Mouse (Mus musculus) testis, adult 2 months (tissue): ENCODE data around the gene Olfr96. TPM values are rescaled to one million over a fixed set of nuclear protein-coding genes. Genes with fewer than 3 reads are reported as not detected.

Experiments
- H3K27ac ChIP-seq: fragments of 200-500 bp; 2 replicates; pipeline ENCODE4 v1.5.1; 2012; ENCODE audit warnings: low read depth, low read length; ENCODE audit not compliant: control insufficient read depth, insufficient read depth
- H3K27me3 ChIP-seq: fragments of 200-500 bp; 2 replicates; pipeline ENCODE4 v1.6.1; 2012; ENCODE audit warnings: mild to moderate bottlenecking, low read length, moderate library complexity; ENCODE audit not compliant: control insufficient read depth, insufficient read depth
- H3K36me3 ChIP-seq: fragments of 200-500 bp; 2 replicates; pipeline ENCODE4 v1.6.1; 2012; ENCODE audit warnings: mild to moderate bottlenecking, low read length; ENCODE audit not compliant: control insufficient read depth, insufficient read depth
- H3K4me1 ChIP-seq: fragments of 200-500 bp; 2 replicates; pipeline ENCODE4 v1.6.1; 2012; ENCODE audit warnings: low read length; ENCODE audit not compliant: control insufficient read depth, insufficient read depth
- H3K4me3 ChIP-seq: fragments of 200-500 bp; 2 replicates; pipeline ENCODE4 v1.5.1; 2012; ENCODE audit warnings: low read depth, mild to moderate bottlenecking, low read length, moderate library complexity, mixed read lengths; ENCODE audit not compliant: control insufficient read depth
- CTCF ChIP-seq: fragments of 200-500 bp; IDR thresholded peaks from 2 replicates; pipeline ENCODE4 v1.5.1; 2012; ENCODE audit warnings: low read depth, mild to moderate bottlenecking, inconsistent platforms, low read length, moderate library complexity; ENCODE audit not compliant: control insufficient read depth, insufficient read depth, insufficient replicate concordance
- POLR2A ChIP-seq: fragments of 200-500 bp; IDR thresholded peaks from 2 replicates; pipeline ENCODE4 v1.6.1; 2012; ENCODE audit warnings: low read depth, mild to moderate bottlenecking, inconsistent platforms, low read length, moderate library complexity; ENCODE audit not compliant: control insufficient read depth
- polyA plus RNA-seq: library from polyadenylated mRNA; depleted of rRNA; stranded (reverse); fragments of >200 nt; gene quantifications from 2 replicates; pipeline ENCODE4 v1.2.3, GENCODE M21; 2012; rRNA removed

Olfr96 gene
- polyA plus RNA-seq, 1 experiment, result not detected

- no peak overlapping the region for H3K27ac ChIP-seq
- TF ChIP-seq CTCF (no peak), POLR2A (no peak)
- H3K36me3 ChIP-seq, result no peaks in the 10 kb centered on the region
- peaks cover 3% of the 10 kb centered on the region; the same call in 1 of the 2 replicates for H3K4me1 ChIP-seq
- no peak overlapping the region for H3K4me3 ChIP-seq
- no peaks in the 10 kb centered on the region for H3K27me3 ChIP-seq
Observed at GRCm38 (mm10) chr17:37246715-37247114, 26.8 kb downstream of the Olfr96 start.

GRCm38 (mm10) chr17:37249460-37249859, 29.5 kb downstream of the Olfr96 start:
- peaks cover 3% of the 10 kb centered on the region; the same call in 1 of the 2 replicates for H3K4me1 ChIP-seq
- no peak overlapping the region for H3K4me3 ChIP-seq
- H3K27ac ChIP-seq, result no peak overlapping the region
- TF ChIP-seq CTCF, result no peak
- no peak for TF ChIP-seq POLR2A
- H3K27me3 ChIP-seq, result no peaks in the 10 kb centered on the region
- H3K36me3 ChIP-seq, result no peaks in the 10 kb centered on the region

GRCm38 (mm10) chr17:37250544-37250943, 30.6 kb downstream of the Olfr96 start:
- no peaks in the 10 kb centered on the region for H3K36me3 ChIP-seq
- no peaks in the 10 kb centered on the region for H3K27me3 ChIP-seq
- H3K4me3 ChIP-seq, result no peak overlapping the region
- no peak for TF ChIP-seq POLR2A
- TF ChIP-seq CTCF, result no peak
- H3K4me1 ChIP-seq, result peaks cover 3% of the 10 kb centered on the region; the same call in 1 of the 2 replicates
- no peak overlapping the region for H3K27ac ChIP-seq

- Histone ChIP-seq H3K27me3 (no peaks in the 10 kb centered on the region), H3K4me1 (no peaks in the 10 kb centered on the region), H3K27ac (no peak within 1 kb of the TSS), H3K36me3 (no peaks in the 10 kb centered on the region), H3K4me3 (no peak within 1 kb of the TSS)
- TF ChIP-seq CTCF (no peak), POLR2A (no peak)
Observed at GRCm38 (mm10) chr17:37263626-37264025, 43.7 kb downstream of the Olfr96 start, which contains the start of gene Olfr98. Gene Olfr98 (minus strand): TSS chr17:37263749.

GRCm38 (mm10) chr17:37270058-37270701, 50.2 kb downstream of the Olfr96 start, which contains the start of gene H2-M3:
Gene H2-M3 (plus strand): TSS chr17:37270220.
- H3K27ac ChIP-seq, result no peak within 1 kb of the TSS; the same call in 1 of the 2 replicates
- TF ChIP-seq CTCF (no peak), POLR2A (no peak)

GRCm38 (mm10) chr17:37270702-37271092, 50.8 kb downstream of the Olfr96 start:
- no peak for TF ChIP-seq CTCF
- no peak for TF ChIP-seq POLR2A
- Histone ChIP-seq H3K4me1 (peaks cover 3% of the 10 kb centered on the region), H3K27me3 (no peaks in the 10 kb centered on the region), H3K4me3 (peak overlapping the region; percentile 95), H3K36me3 (no peaks in the 10 kb centered on the region), H3K27ac (no peak overlapping the region)

More at GRCm38 (mm10) chr17:37270058-37270701, 50.2 kb downstream of the Olfr96 start, which contains the start of gene H2-M3:
- Histone ChIP-seq H3K4me3 (peak within 1 kb of the TSS; percentile 95), H3K4me1 (peaks cover 3% of the 10 kb centered on the region), H3K27me3 (no peaks in the 10 kb centered on the region), H3K36me3 (no peaks in the 10 kb centered on the region)

- TF ChIP-seq CTCF (no peak), POLR2A (no peak)
- no peaks in the 10 kb centered on the region for H3K36me3 ChIP-seq
Observed at GRCm38 (mm10) chr17:37275626-37276248, 55.8 kb downstream of the Olfr96 start.

More at GRCm38 (mm10) chr17:37275626-37276248, 55.8 kb downstream of the Olfr96 start:
- Histone ChIP-seq H3K4me3 (no peak overlapping the region), H3K4me1 (no peaks in the 10 kb centered on the region; the same call in 1 of the 2 replicates), H3K27ac (no peak overlapping the region), H3K27me3 (no peaks in the 10 kb centered on the region)

Other genes starting within 250 kb of the Olfr96 start
- gene 2410137M14Rik, start 238.9 kb upstream of the Olfr96 start, polyA plus RNA-seq, result 0.56 and 1.0 TPM in 2 replicates
- 1.6 and 2.8 TPM in 2 replicates for gene H2-M5, start 230.6 kb upstream of the Olfr96 start, polyA plus RNA-seq
- gene Zfp57, start 219.0 kb upstream of the Olfr96 start, polyA plus RNA-seq, result 16.0 and 16.5 TPM in 2 replicates
- 0.05 TPM in 1 of 2 replicates, not detected in the other for gene Mog, start 196.7 kb upstream of the Olfr96 start, polyA plus RNA-seq
- gene Gabbr1, start 174.2 kb upstream of the Olfr96 start, polyA plus RNA-seq, result 11.4 and 12.3 TPM in 2 replicates
- not detected in 2 replicates for gene Olfr90, start 131.6 kb upstream of the Olfr96 start, polyA plus RNA-seq
- gene Olfr91, start 121.9 kb upstream of the Olfr96 start, polyA plus RNA-seq, result 0.11 and 0.22 TPM in 2 replicates
- not detected in 2 replicates for gene Olfr92, start 100.1 kb upstream of the Olfr96 start, polyA plus RNA-seq
- 0.85 TPM in 1 of 2 replicates, not detected in the other for gene Olfr93, start 58.7 kb upstream of the Olfr96 start, polyA plus RNA-seq
- not detected in 2 replicates for gene Ubd, start 26.3 kb upstream of the Olfr96 start, polyA plus RNA-seq
- not detected in 2 replicates for gene Olfr94, start 19.2 kb upstream of the Olfr96 start, polyA plus RNA-seq
- not detected in 2 replicates for gene Olfr95, start 7.0 kb upstream of the Olfr96 start, polyA plus RNA-seq
- 0.08 TPM in 1 of 2 replicates, not detected in the other for gene Olfr97, start 17.2 kb downstream of the Olfr96 start, polyA plus RNA-seq
- gene Olfr98, start 43.6 kb downstream of the Olfr96 start, polyA plus RNA-seq, result not detected in 2 replicates
- gene H2-M3, start 50.1 kb downstream of the Olfr96 start, polyA plus RNA-seq, result 0.75 and 0.98 TPM in 2 replicates
- gene Olfr99, start 63.3 kb downstream of the Olfr96 start, polyA plus RNA-seq, result not detected in 2 replicates
- not detected in 2 replicates for gene Olfr101, start 84.2 kb downstream of the Olfr96 start, polyA plus RNA-seq
- gene Olfr102, start 96.9 kb downstream of the Olfr96 start, polyA plus RNA-seq, result 0.10 TPM in 2 replicates
- gene Olfr103, start 119.6 kb downstream of the Olfr96 start, polyA plus RNA-seq, result not detected in 2 replicates
- gene Olfr104-ps, start 139.4 kb downstream of the Olfr96 start, polyA plus RNA-seq, result 0.04 TPM in 1 of 2 replicates, not detected in the other
- not detected in 2 replicates for gene Olfr105-ps, start 158.9 kb downstream of the Olfr96 start, polyA plus RNA-seq
- not detected in 2 replicates for gene Olfr106-ps, start 170.2 kb downstream of the Olfr96 start, polyA plus RNA-seq
- gene Olfr107, start 179.1 kb downstream of the Olfr96 start, polyA plus RNA-seq, result not detected in 2 replicates
- not detected in 2 replicates for gene Olfr108, start 225.3 kb downstream of the Olfr96 start, polyA plus RNA-seq
- gene Olfr109, start 238.8 kb downstream of the Olfr96 start, polyA plus RNA-seq, result not detected in 2 replicates